Mouse (Mus musculus): Measurements from ENCODE around the gene Adat1.

- TF ChIP-seq CTCF (IDR thresholded peaks at IDR 0.05; ENCODE audit: low read depth, low read length) (no peak), POLR2A (IDR thresholded peaks at IDR 0.05; ENCODE audit: extremely low read depth, insufficient read depth, low read length) (no peak)
Observed at GRCm38 (mm10) chr8:111968541-111968940, 23.6 kb downstream of the Adat1 start.
